Mouse (Mus musculus): Measurements from ENCODE around the gene Rel. TPM values are rescaled to one million over a fixed set of nuclear protein-coding genes. Genes with fewer than 3 reads are reported as not detected.

The Rel gene
- total and polyA plus RNA-seq, 3 experiments: 0.42 to 2.5 TPM; not detected in 1

- peaks cover 3 to 28% of the 10 kb centered on the region in 2 experiments for H3K36me3 ChIP-seq (ENCODE audit: control insufficient read depth in 1 of 2, insufficient read depth in 2 of 2, low read length in 2 of 2)
These were observed 42.6 kb downstream of the Rel start for GRCm38 (mm10) chr11:23728186-23728585.

DNA sequence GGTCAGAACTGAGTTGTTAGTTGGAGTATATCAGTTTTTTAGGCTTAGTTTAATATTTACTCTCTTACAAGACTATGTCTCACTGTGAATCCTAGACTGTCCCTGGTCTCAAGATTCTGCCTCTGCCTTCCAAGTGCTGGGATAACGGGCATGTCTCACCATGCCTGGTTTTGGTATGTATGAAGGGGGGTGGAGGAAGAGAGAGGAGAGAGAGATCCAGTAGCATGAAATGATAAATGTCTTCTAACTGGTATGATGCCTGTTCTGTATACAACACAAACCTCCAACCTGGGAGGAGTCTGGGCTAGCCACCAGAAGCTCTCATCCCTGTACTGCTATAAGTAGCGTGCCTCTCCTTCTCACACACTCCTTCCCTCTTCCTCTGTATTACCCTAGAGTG, 44.3 kb downstream of the Rel start:
- Histone ChIP-seq H3K79me2 (ENCODE audit: control insufficient read depth, insufficient read depth, low read length, poor library complexity) (no peaks in the 10 kb centered on the region), H3K4me3 (ENCODE audit: control insufficient read depth in 1 of 2, insufficient read depth in 1 of 2, low read depth in 2 of 2, low read length in 2 of 2) (no peak overlapping the region), H3K27ac (ENCODE audit: control insufficient read depth, low read depth, low read length) (no peak overlapping the region), H3K9me3 (replicated peaks; ENCODE audit: insufficient read depth, low read length) (no peaks in the 10 kb centered on the region), H3K4me1 (ENCODE audit: control insufficient read depth in 1 of 2, insufficient read depth in 2 of 2, low read length in 2 of 2) (no peaks in the 10 kb centered on the region; a peak in 1 of 4 replicates), H3K27me3 (ENCODE audit: control insufficient read depth in 1 of 2, insufficient read depth in 2 of 2, low read length in 2 of 2) (no peaks in the 10 kb centered on the region), H3K36me3 (ENCODE audit: control insufficient read depth in 1 of 2, insufficient read depth in 2 of 2, low read length in 2 of 2) (peaks cover 0 to 27% of the 10 kb centered on the region in 2 experiments; a peak in 3 of 4 replicates), H3K9ac (ENCODE audit: control insufficient read depth, low read depth, low read length, poor library complexity, severe bottlenecking) (no peak overlapping the region)
- no peak for DNase-seq (ENCODE audit: low read depth, low spot score)
- no peak for TF ChIP-seq EP300 (IDR thresholded peaks at IDR 0.05; ENCODE audit: low read depth in 1 of 2, low read length in 2 of 2)
- TF ChIP-seq ZC3H11A (IDR thresholded peaks at IDR 0.05; ENCODE audit: low read depth, low read length): no peak
- TF ChIP-seq UBTF (IDR thresholded peaks at IDR 0.05; ENCODE audit: borderline replicate concordance, insufficient read depth, low read depth, low read length): no peak
- no peak for TF ChIP-seq RAD21 (IDR thresholded peaks at IDR 0.05; ENCODE audit: low read depth, low read length)
- TF ChIP-seq POLR2AphosphoS5 (IDR thresholded peaks at IDR 0.05; ENCODE audit: borderline replicate concordance, low read depth, low read length): no peak
- no peak for TF ChIP-seq KAT2A (conservative IDR thresholded peaks at IDR 0.05; ENCODE audit: low read depth, low read length)
- TF ChIP-seq ETS1 (IDR thresholded peaks at IDR 0.05; ENCODE audit: low read depth, low read length): no peak
- TF ChIP-seq RCOR1 (IDR thresholded peaks at IDR 0.05; ENCODE audit: low read depth, low read length): no peak
- TF ChIP-seq GABPA (IDR thresholded peaks at IDR 0.05; ENCODE audit: low read depth, low read length): no peak
- no peak for TF ChIP-seq MYB (IDR thresholded peaks at IDR 0.05; ENCODE audit: low read depth, low read length)
- no peak for TF ChIP-seq SMC3 (IDR thresholded peaks at IDR 0.05; ENCODE audit: low read depth, low read length)
- TF ChIP-seq MEF2A (IDR thresholded peaks at IDR 0.05; ENCODE audit: extremely low read depth, insufficient replicate concordance, low read depth, low read length, poor library complexity, severe bottlenecking): no peak
- TF ChIP-seq TBP (IDR thresholded peaks at IDR 0.05; ENCODE audit: low read depth, low read length): no peak
- TF ChIP-seq GATA1 (IDR thresholded peaks at IDR 0.05; ENCODE audit: low read depth, low read length): no peak

More at GRCm38 (mm10) chr11:23728186-23728585, 42.6 kb downstream of the Rel start:
- Histone ChIP-seq H3K9me3 (replicated peaks; ENCODE audit: insufficient read depth, low read length) (no peaks in the 10 kb centered on the region), H3K27me3 (ENCODE audit: control insufficient read depth in 1 of 2, insufficient read depth in 2 of 2, low read length in 2 of 2) (no peaks in the 10 kb centered on the region), H3K79me2 (ENCODE audit: control insufficient read depth, insufficient read depth, low read length, poor library complexity) (no peaks in the 10 kb centered on the region), H3K9ac (ENCODE audit: control insufficient read depth, low read depth, low read length, poor library complexity, severe bottlenecking) (no peak overlapping the region), H3K27ac (ENCODE audit: control insufficient read depth, low read depth, low read length) (no peak overlapping the region), H3K4me3 (ENCODE audit: control insufficient read depth in 1 of 2, insufficient read depth in 1 of 2, low read depth in 2 of 2, low read length in 2 of 2) (no peak overlapping the region), H3K4me1 (ENCODE audit: control insufficient read depth in 1 of 2, insufficient read depth in 2 of 2, low read length in 2 of 2) (peaks cover 0 to 8% of the 10 kb centered on the region in 2 experiments; a peak in 2 of 4 replicates)
- no peak for DNase-seq (ENCODE audit: low read depth, low spot score)
- no peak for TF ChIP-seq GABPA (IDR thresholded peaks at IDR 0.05; ENCODE audit: low read depth, low read length)

DNA sequence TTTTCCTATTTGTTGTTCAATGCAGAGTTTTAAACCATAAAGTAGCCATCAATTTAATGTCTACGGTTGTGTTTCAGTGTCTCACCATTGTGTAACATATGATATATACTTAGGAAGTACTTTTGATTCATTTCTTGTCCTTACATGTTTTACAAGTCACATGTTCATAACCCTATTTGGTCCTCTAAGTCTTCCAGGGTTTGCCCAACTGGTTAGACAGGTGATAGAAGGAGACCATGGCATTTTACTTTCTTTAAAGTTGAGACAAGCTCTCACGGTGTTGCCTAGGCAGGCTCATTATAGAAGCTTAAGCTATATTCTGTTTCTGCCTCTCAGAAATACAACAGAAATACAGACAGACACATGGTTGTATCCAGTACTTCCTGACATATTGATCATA, 44.9 kb downstream of the Rel start:
- DNase-seq (ENCODE audit: low read depth, low spot score): no peak
- Histone ChIP-seq H3K9ac (ENCODE audit: control insufficient read depth, low read depth, low read length, poor library complexity, severe bottlenecking) (no peak overlapping the region), H3K4me1 (ENCODE audit: control insufficient read depth in 1 of 2, insufficient read depth in 2 of 2, low read length in 2 of 2) (no peaks in the 10 kb centered on the region; a peak in 1 of 4 replicates), H3K9me3 (replicated peaks; ENCODE audit: insufficient read depth, low read length) (no peaks in the 10 kb centered on the region), H3K27ac (ENCODE audit: control insufficient read depth, low read depth, low read length) (no peak overlapping the region), H3K4me3 (ENCODE audit: control insufficient read depth in 1 of 2, insufficient read depth in 1 of 2, low read depth in 2 of 2, low read length in 2 of 2) (no peak overlapping the region), H3K27me3 (ENCODE audit: control insufficient read depth in 1 of 2, insufficient read depth in 2 of 2, low read length in 2 of 2) (no peaks in the 10 kb centered on the region), H3K79me2 (ENCODE audit: control insufficient read depth, insufficient read depth, low read length, poor library complexity) (no peaks in the 10 kb centered on the region), H3K36me3 (ENCODE audit: control insufficient read depth in 1 of 2, insufficient read depth in 2 of 2, low read length in 2 of 2) (peaks cover 0 to 27% of the 10 kb centered on the region in 2 experiments; a peak in 3 of 4 replicates)
- TF ChIP-seq TCF12 (IDR thresholded peaks at IDR 0.05; ENCODE audit: low read depth, low read length): no peak
- TF ChIP-seq JUND (IDR thresholded peaks at IDR 0.05; ENCODE audit: low read depth, low read length): no peak
- TF ChIP-seq GABPA (IDR thresholded peaks at IDR 0.05; ENCODE audit: low read depth, low read length): no peak
- no peak for TF ChIP-seq RCOR1 (IDR thresholded peaks at IDR 0.05; ENCODE audit: low read depth, low read length)
- TF ChIP-seq ZKSCAN1 (IDR thresholded peaks at IDR 0.05; ENCODE audit: low read depth, low read length): no peak
- no peak for TF ChIP-seq NELFE (IDR thresholded peaks at IDR 0.05; ENCODE audit: low read depth, low read length)
- TF ChIP-seq GATA1 (IDR thresholded peaks at IDR 0.05; ENCODE audit: low read depth, low read length): no peak
